Mouse (Mus musculus): ENCODE results near the gene Uqcc3. TPM values are rescaled to one million over a fixed set of nuclear protein-coding genes. Genes with fewer than 3 reads are reported as not detected.
"Not testable (repeated sequence)": the region's sequence is repeated elsewhere in the genome, so short reads cannot be mapped to it uniquely, and the experiment has no call there.

Gene Uqcc3
- total RNA-seq, 2 experiments from 2014 or later = 57.3 to 66.9 TPM

DNA sequence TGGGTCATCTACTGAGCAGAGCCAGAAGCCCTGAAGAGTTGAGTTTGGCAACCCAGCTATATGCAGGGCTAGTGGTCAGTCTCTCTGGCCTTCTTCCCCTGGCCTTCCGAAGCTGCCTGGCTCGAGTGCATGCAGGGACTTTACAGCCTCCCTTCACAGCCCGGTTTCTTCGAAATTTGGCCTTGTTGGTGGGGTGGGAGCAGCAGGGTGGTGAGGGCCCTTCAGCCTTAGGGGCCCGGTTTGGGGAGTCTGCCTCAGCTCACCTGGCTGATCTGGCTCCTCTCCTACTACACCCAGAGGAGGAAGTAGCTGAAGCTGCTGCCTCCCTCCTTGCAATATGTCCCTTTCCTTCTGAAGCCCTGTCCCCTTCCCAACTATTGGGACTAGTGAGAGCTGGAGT is 15.5 kb upstream of the Uqcc3 start:
- not testable (repeated sequence) for ATAC-seq (replicated peaks; ENCODE audit: poor library complexity, severe bottlenecking)

- no peak for ATAC-seq (replicated peaks; ENCODE audit: poor library complexity, severe bottlenecking)
Measured at GRCm38 (mm10) chr19:8895397-8895960, 14.8 kb upstream of the Uqcc3 start.

GRCm38 (mm10) chr19:8892829-8893766 is 12.4 kb upstream of the Uqcc3 start, which contains the start of gene Ints5:
Ints5 (plus strand) TSS chr19:8893005.
- peak; percentile 67 for ATAC-seq (replicated peaks; ENCODE audit: poor library complexity, severe bottlenecking)

DNA sequence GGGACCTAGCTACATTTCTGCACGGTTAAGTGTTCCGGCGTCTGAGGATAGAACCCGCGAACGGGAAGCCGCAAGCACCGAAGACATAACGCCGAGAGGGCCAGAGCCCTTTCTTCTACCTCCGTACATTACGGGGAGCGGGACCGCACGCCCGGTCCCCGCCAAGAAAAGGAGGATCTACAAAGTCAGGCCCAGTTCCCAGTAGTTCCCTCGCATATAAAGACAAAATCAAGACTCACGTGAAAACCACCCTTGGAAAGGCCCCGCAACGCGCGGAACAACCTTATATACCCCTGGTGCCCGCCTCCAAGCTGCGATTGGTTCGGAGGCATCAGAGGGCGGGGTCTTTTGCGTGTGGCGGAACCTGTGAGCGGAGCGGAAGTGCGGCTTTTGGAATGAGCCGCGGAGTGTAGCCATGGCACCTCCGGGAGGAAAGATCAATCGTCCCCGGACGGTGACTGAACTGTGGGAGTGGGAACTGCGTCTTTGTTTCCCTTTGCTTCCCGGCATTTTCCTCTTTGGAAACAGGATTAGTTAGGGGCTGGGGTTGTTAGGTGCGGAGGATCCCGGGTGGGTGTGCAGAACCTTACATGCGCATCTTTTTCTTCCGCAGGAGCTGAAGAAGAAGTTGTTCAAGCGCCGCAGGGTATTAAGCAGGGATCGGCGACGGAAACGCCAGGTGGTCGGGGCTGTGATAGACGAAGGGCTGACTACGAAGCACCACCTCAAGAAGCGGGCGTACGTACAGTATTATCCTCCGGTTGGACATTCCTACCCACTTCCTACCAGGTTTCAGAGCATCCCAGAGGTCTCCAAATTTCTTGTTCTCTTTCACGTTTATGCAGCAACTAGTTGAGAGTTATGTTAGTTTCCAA is 8.0 kb upstream of the Uqcc3 start, which contains the start of the genes 1810009A15Rik and Gm49416:
Gene 1810009A15Rik (plus strand): TSS at position 343 of the 875 bp plus-strand sequence.
Gene Gm49416 (plus strand): TSS at position 416 of the 875 bp plus-strand sequence.
- ATAC-seq (replicated peaks; ENCODE audit: poor library complexity, severe bottlenecking) = peak; percentile 87

DNA sequence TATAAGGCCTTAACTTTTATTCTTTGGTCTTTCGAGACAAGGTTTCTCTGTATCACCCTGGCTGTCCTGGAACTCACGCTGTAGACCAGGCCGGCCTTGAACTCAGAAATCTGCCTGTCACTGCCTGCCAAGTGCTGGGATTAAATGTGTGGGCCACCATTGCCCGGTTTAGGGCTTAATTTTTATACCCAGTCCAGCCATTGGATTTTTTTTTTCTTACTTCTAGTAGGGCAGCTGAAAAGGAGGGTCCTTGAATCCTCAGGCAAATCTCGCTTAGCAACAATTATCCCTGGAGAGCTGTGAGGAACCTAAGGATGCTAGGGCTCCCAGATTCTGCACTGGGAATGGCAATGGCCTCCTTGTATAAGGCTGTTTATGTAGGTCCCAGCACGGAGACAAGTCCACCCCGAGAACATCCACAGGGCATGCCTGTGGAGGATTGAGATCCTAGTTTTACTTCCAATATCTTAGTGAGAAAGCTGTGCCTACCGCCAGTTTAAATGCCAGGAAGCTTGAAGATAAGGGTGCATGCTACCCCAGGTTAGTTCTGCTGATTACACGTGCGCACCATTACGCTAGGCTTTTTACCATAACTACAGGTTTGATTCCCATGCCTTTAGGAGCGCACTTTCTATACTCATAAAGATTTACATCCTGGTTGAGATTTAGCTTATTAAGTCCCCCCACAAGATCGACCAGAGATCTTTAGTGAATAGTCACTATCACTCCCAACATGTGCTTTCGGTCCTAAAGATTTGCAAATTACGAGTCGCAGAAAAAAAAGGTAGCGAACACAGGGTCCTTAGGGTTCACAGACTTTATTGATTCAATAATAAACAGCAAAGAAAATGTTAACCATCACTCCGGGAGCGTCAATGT is 7.1 kb upstream of the Uqcc3 start:
- no peak for ATAC-seq (replicated peaks; ENCODE audit: poor library complexity, severe bottlenecking)

- no peak for ATAC-seq (replicated peaks; ENCODE audit: poor library complexity, severe bottlenecking)
Measured at GRCm38 (mm10) chr19:8886916-8887584, 6.3 kb upstream of the Uqcc3 start.

GRCm38 (mm10) chr19:8883616-8884015 is 2.9 kb upstream of the Uqcc3 start, which contains the start of the genes Lbhd1 and Gm49403:
Lbhd1 (plus strand) TSS chr19:8883732.
Gm49403 (plus strand) TSS chr19:8883930.
- no peak for ATAC-seq (replicated peaks; ENCODE audit: poor library complexity, severe bottlenecking)

DNA sequence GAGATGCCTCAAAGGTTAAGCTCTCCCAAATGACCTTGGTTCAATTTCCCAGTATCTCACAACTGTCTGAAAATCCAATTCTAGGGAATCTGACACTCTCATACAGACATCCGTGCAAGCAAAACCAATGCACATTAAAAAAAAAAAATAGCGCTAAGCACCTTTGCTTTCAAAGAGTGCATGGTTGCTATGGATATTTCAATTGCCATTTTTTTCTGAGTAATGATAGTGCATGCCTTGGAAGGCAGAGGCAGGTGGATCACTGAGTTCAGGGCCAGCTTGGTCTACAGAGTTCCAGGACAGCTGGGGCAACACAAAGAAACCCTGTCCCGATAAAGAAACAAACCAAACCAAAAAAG is 290 bp upstream of the Uqcc3 start:
- ATAC-seq (replicated peaks; ENCODE audit: poor library complexity, severe bottlenecking) = peak; percentile 6; the same call in 1 of the 2 replicates

- no peak for ATAC-seq (replicated peaks; ENCODE audit: poor library complexity, severe bottlenecking)
Measured at GRCm38 (mm10) chr19:8875031-8875430, 5.7 kb downstream of the Uqcc3 start.

DNA sequence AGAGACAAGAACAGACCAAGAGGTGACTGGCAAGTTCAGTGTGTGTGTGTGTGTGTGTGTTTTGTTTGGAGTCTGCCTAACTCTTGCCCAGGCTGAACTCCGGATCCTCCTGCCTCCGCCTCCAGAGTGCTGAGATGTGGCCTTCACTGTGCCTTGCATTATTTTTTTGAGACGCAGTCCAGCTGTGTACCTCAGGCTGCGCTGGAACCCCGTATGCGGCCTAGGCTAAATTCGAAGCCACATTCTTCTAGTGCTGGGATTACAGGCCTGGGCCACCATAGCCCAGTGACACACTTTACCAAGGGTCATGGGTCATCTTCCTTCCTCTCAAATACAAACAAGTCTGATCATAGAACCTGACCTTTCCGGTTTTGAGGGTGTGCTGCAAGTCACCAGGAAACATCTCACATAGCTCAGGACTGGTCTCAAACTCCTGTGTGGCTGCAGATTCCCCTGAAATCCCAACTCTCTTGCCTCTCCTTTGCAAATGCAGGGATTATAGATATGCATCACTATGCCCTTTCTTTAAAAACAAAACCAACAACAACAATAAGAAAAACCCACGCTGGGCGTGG is 8.4 kb downstream of the Uqcc3 start:
- no peak for ATAC-seq (replicated peaks; ENCODE audit: poor library complexity, severe bottlenecking)

- peak; percentile 99 for ATAC-seq (replicated peaks; ENCODE audit: poor library complexity, severe bottlenecking)
Measured at GRCm38 (mm10) chr19:8871267-8872186, 9.2 kb downstream of the Uqcc3 start, which contains the start of gene Ubxn1. Ubxn1 (plus strand) TSS chr19:8871496.

DNA sequence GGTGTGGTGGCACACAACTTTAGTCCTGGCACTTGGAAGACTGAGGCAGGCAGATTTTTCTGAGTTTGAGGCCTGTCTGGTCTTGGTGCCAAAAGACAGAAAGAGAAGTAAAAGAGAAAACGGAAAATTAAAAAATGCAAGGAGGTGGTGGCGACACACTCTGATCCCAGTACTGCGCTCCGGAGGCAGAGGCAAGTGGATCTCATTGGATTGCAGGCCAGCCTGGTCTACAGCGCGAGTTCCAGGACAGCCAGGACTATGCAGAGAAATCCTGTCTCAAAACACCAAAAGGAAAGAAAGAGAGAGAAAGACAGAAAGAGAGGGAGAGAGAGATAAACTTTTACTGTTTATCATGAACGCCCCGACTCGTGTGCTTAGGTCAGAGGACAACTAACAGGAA is 9.9 kb downstream of the Uqcc3 start:
- 0 out of 2 replicates have a peak, but pooled peaks have one; percentile 19 for ATAC-seq (replicated peaks; ENCODE audit: poor library complexity, severe bottlenecking)

DNA sequence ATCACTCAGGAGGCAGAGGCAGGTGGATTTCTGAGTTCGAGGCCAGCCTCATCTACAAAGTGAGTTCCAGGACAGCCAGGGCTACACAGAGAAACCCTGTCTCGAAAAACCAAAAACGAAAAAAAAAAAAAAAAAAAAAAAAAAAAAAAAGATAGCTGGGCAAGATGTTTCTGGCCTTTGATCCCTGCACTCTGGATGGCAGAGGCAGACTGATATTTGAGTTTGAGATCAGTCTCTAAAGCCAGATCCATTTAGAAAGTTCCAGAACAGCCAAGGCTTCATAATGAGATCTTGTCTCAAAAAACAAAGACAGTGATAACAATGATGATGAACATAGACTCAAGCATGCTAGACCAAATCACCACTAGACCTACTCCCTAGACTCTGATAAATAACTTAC is 10.3 kb downstream of the Uqcc3 start:
- ATAC-seq (replicated peaks; ENCODE audit: poor library complexity, severe bottlenecking) = not testable (repeated sequence)

DNA sequence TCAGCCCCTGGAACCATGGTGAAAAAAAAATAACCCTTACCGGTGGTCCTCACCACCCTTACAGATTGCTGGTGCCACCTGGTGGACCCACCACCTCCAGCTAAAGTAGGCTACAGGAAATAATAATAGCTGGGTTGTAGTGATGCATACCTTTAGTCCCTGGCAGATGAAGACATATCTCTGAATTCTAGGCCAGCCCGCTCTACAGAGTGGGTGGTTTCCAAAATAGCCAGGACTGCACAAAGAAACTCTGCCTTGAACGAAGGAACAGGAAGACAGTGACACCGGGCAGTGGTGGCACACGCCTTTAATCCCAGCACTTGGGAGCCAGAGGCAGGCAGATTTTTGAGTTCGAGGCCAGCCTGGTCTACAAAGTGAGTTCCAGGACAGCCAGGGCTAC is 16.5 kb downstream of the Uqcc3 start:
- no peak for ATAC-seq (replicated peaks; ENCODE audit: poor library complexity, severe bottlenecking)

DNA sequence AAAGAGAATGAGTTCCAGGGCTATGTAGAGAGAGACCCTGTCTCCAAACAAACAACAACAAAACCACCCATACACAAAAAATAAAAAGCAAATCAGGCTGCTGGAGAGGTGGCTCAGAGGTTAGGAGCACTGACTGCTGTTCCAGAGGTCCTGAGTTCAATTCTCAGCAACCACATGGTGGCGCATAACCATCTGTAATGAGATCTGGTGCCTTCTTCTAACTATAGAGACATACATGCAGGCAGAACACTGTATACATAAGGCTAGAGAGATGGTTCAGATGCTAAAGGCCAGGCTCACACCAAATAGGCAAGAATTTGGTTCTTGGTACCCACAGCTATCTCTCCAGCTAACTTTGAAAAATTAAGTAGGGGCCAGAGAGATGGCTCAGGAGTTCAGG is 21.7 kb downstream of the Uqcc3 start:
- ATAC-seq (replicated peaks; ENCODE audit: poor library complexity, severe bottlenecking) = no peak

DNA sequence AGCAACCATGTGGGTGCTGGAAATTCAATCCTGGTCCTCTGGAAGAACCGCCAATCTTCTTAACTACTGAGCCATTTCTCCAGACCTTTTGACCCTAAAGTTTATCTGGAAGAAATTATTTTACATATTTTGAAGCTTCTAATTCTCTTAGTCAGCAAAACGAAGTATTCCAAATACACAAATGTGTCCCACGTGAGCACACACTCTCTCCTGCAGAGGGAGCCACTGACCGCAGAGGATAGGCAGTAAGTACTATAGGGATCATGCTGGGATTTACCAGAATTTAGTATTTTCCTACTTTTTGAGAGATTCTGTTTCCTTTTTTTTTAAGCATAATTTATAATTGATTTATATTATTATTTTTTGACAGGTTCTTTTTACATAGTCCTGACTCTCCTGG is 23.0 kb downstream of the Uqcc3 start:
- peak; percentile 79 for ATAC-seq (replicated peaks; ENCODE audit: poor library complexity, severe bottlenecking)

DNA sequence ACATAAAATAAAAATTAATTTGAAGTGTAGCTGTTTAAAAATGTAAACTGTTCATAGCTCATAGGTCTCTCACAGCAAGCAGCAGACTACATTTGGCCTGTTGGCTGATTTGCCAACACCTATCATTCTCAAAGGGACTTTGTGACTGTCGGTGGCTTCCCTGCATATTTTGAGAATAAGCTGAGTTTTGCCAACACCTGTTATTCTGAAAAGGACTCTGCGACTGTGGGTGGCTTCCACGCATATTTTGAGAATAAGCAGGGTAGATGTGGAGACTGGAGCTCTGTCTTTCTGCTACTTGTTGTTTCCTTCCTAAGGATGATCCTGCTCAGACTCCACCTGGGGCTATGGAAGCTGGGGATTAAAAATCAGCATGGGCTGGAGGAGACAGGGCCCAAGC is 27.6 kb downstream of the Uqcc3 start:
- no peak for ATAC-seq (replicated peaks; ENCODE audit: poor library complexity, severe bottlenecking)

Measured in granulocyte monocyte progenitor cell, adult 5-6 weeks (primary cell).